Mouse (Mus musculus) midbrain, postnatal 0 days (tissue): ENCODE measurements around the gene Ly9. TPM values are rescaled to one million over a fixed set of nuclear protein-coding genes. Genes with fewer than 3 reads are reported as not detected.
A peak's percentile ranks its signal among the peaks of the same experiment; 100 is the strongest.

ENCODE experiments used
- ATAC-seq: fragments of 200-750 bp; cut with Nextera tagmentation; 2 replicates; pipeline ENCODE4 v1.8.0; 2017; ENCODE audit warnings: moderate number of reproducible peaks, mild to moderate bottlenecking, moderate TSS enrichment, moderate library complexity; ENCODE audit not compliant: low FRiP score
- DNase-seq: peaks from one replicate; pipeline ENCODE4 v3.0.0-alpha.2; 2015; ENCODE audit warnings: low spot score
- H3K27ac ChIP-seq: fragments of 300-500 bp; sonication (generic); 2 replicates; pipeline ENCODE4 v1.5.1; 2014; ENCODE audit warnings: low read depth, mild to moderate bottlenecking, low read length, mixed read lengths
- H3K27me3 ChIP-seq: fragments of 300-500 bp; sonication (generic); 2 replicates; pipeline ENCODE4 v1.6.1; 2014; ENCODE audit warnings: low read length, control low read depth, mixed read lengths; ENCODE audit not compliant: insufficient read depth
- H3K36me3 ChIP-seq: fragments of 300-500 bp; sonication (generic); 2 replicates; pipeline ENCODE4 v1.6.1; 2014; ENCODE audit warnings: low read length, control low read depth, mixed read lengths; ENCODE audit not compliant: insufficient read depth
- H3K4me1 ChIP-seq: fragments of 300-500 bp; sonication (generic); 2 replicates; pipeline ENCODE4 v1.6.1; 2014; ENCODE audit warnings: mild to moderate bottlenecking, control low read depth, antibody characterized with exemption, low read length, mixed read lengths; ENCODE audit not compliant: insufficient read depth
- H3K4me2 ChIP-seq: fragments of 300-500 bp; sonication (generic); 2 replicates; pipeline ENCODE4 v1.6.1; 2014; ENCODE audit warnings: low read depth, mild to moderate bottlenecking, low read length, mixed read lengths; ENCODE audit not compliant: poor library complexity, severe bottlenecking
- H3K4me3 ChIP-seq: fragments of 300-500 bp; sonication (generic); 2 replicates; pipeline ENCODE4 v1.5.1; 2014; ENCODE audit warnings: low read depth, mild to moderate bottlenecking, low read length, moderate library complexity
- H3K9ac ChIP-seq: fragments of 300-500 bp; sonication (generic); replicated peaks from 2 replicates; pipeline ENCODE4 v1.6.1; 2014; ENCODE audit warnings: mild to moderate bottlenecking, low read length, moderate library complexity, mixed read lengths; ENCODE audit not compliant: poor library complexity, severe bottlenecking
- H3K9me3 ChIP-seq: fragments of 300-500 bp; sonication (generic); 2 replicates; pipeline ENCODE4 v1.6.1; 2016; ENCODE audit warnings: low read length, control low read depth
- CTCF ChIP-seq: IDR thresholded peaks from 2 replicates; pipeline ENCODE4 v1.5.1; 2016; ENCODE audit warnings: antibody characterized with exemption, mild to moderate bottlenecking
- WGBS: fragments of 180-500 bp; shearing (Covaris S2); extraction: QIAGEN DNeasy Blood & Tissue Kit; methylation state at CpG from one replicate; pipeline ENCODE4 v1.1.7; 2014; 5-methylcytosine and 5-hydroxymethylcytosine counted together
- polyA plus RNA-seq: library from polyadenylated mRNA; unstranded; fragments of >200 nt; fragmentation: Nextera tagmentation; extraction: Ambion mirVana; gene quantifications from 2 replicates; pipeline ENCODE4 v1.2.1, GENCODE M21; 2015
- total RNA-seq: library from RNA; depleted of rRNA; stranded (reverse); fragments of >200 nt; gene quantifications from 2 replicates; pipeline ENCODE4 v1.2.3, GENCODE M21; 2014

Gene Ly9
- total and polyA plus RNA-seq, 2 experiments from 2014 or later = 0.66 TPM; not detected in 1

GRCm38 (mm10) chr1:171563042-171563441 lies 44.2 kb downstream of the Ly9 start:
- Histone ChIP-seq H3K36me3 (no peaks in the 10 kb centered on the region), H3K9ac (no peak overlapping the region), H3K9me3 (no peaks in the 10 kb centered on the region), H3K4me1 (no peaks in the 10 kb centered on the region), H3K27me3 (no peaks in the 10 kb centered on the region), H3K27ac (no peak overlapping the region), H3K4me3 (no peak overlapping the region), H3K4me2 (no peak overlapping the region)
- DNase-seq = no peak
- WGBS = 90% methylated on average over 2 of the region's 2 CpGs
- TF ChIP-seq CTCF = no peak
- ATAC-seq = no peak

- Histone ChIP-seq H3K36me3 (no peaks in the 10 kb centered on the region), H3K4me2 (no peak overlapping the region), H3K9me3 (no peaks in the 10 kb centered on the region), H3K27ac (no peak overlapping the region), H3K27me3 (no peaks in the 10 kb centered on the region), H3K9ac (no peak overlapping the region), H3K4me1 (no peaks in the 10 kb centered on the region), H3K4me3 (no peak overlapping the region)
- TF ChIP-seq CTCF = no peak
- DNase-seq = no peak
- WGBS = 63% methylated on average over 8 of the region's 11 CpGs
- ATAC-seq = 0 out of 2 replicates have a peak, but pooled peaks have one; percentile 24
Measured at GRCm38 (mm10) chr1:171561639-171562225, 45.5 kb downstream of the Ly9 start.

- 91% methylated on average over 1 of the region's 1 CpGs for WGBS
- no peak for TF ChIP-seq CTCF
Measured at GRCm38 (mm10) chr1:171561200-171561599, 46.0 kb downstream of the Ly9 start.

GRCm38 (mm10) chr1:171560262-171560661 lies 46.9 kb downstream of the Ly9 start:
- Histone ChIP-seq H3K9me3 (no peaks in the 10 kb centered on the region), H3K27ac (no peak overlapping the region), H3K27me3 (no peaks in the 10 kb centered on the region), H3K4me3 (no peak overlapping the region), H3K36me3 (no peaks in the 10 kb centered on the region), H3K4me2 (no peak overlapping the region), H3K9ac (no peak overlapping the region), H3K4me1 (no peaks in the 10 kb centered on the region)
- ATAC-seq = no peak
- DNase-seq = no peak
- 83% methylated on average over 2 of the region's 2 CpGs for WGBS
- TF ChIP-seq CTCF = no peak

More at GRCm38 (mm10) chr1:171561200-171561599, 46.0 kb downstream of the Ly9 start:
- H3K9me3 ChIP-seq = no peaks in the 10 kb centered on the region
- 0 out of 2 replicates have a peak, but pooled peaks have one; percentile 5 for ATAC-seq
- no peak overlapping the region for H3K4me3 ChIP-seq
- no peaks in the 10 kb centered on the region for H3K27me3 ChIP-seq
- no peak overlapping the region for H3K9ac ChIP-seq
- no peaks in the 10 kb centered on the region for H3K36me3 ChIP-seq
- DNase-seq = no peak
- no peak overlapping the region for H3K4me2 ChIP-seq
- H3K27ac ChIP-seq = no peak overlapping the region
- no peaks in the 10 kb centered on the region for H3K4me1 ChIP-seq

GRCm38 (mm10) chr1:171558898-171559297 lies 48.3 kb downstream of the Ly9 start, which contains the start of gene Cd244a:
Gene Cd244a (plus strand): TSS chr1:171559193.
- 85% methylated on average over 4 of the region's 4 CpGs for WGBS
- H3K36me3 ChIP-seq = no peaks in the 10 kb centered on the region
- H3K27me3 ChIP-seq = no peaks in the 10 kb centered on the region
- no peak within 1 kb of the TSS for H3K9ac ChIP-seq
- ATAC-seq (no peak), DNase-seq (no peak)
- no peak for TF ChIP-seq CTCF
- no peak within 1 kb of the TSS for H3K4me2 ChIP-seq
- H3K4me1 ChIP-seq = no peaks in the 10 kb centered on the region
- H3K27ac ChIP-seq = no peak within 1 kb of the TSS
- no peak within 1 kb of the TSS for H3K4me3 ChIP-seq
- H3K9me3 ChIP-seq = no peaks in the 10 kb centered on the region

- DNase-seq = no peak
- WGBS = 77% methylated on average over 6 of the region's 6 CpGs
- H3K4me1 ChIP-seq = no peaks in the 10 kb centered on the region
- H3K27ac ChIP-seq = no peak overlapping the region
- H3K9ac ChIP-seq = no peak overlapping the region
- no peak overlapping the region for H3K4me3 ChIP-seq
- no peak for TF ChIP-seq CTCF
- no peak for ATAC-seq
- no peaks in the 10 kb centered on the region for H3K9me3 ChIP-seq
- H3K36me3 ChIP-seq = no peaks in the 10 kb centered on the region
- H3K27me3 ChIP-seq = no peaks in the 10 kb centered on the region
- no peak overlapping the region for H3K4me2 ChIP-seq
Measured at GRCm38 (mm10) chr1:171558407-171558806, 48.8 kb downstream of the Ly9 start.
